9 mouse cellular contexts compared by ENCODE assay signal in genomic region chr16:94632424-94632963, GRCm38 (mm10).
DNase-seq lines count a peak whose midpoint lies in the region; ATAC-seq lines count a peak whose summit lies in the region.
"Had no signal": no experiment of that assay in that cellular context is flagged by ENCODE, and none has a peak within 500 bp of the region (broad histone marks: within the 10 kb centered on the region; RNA-seq: fewer than 3 reads in every experiment).

No protein-coding gene starts in this region.

- 0 out of 2 replicates have a peak overlapping the region, but pooled peaks have one; percentile 12 for H3K4me2 ChIP-seq in kidney, embryonic 15.5 days
- H3K4me2 ChIP-seq in forebrain, embryonic 12.5 days, result no peak overlapping the region
- no peak overlapping the region for H3K4me2 ChIP-seq in hindbrain, embryonic 15.5 days
- no peak overlapping the region for H3K4me2 ChIP-seq in midbrain, embryonic 16.5 days (ENCODE audit: low read length)
- H3K4me2 ChIP-seq: liver, embryonic 15.5 days had no signal

- no peak for DNase-seq in kidney, postnatal 14 days
- DNase-seq in right cerebral cortex, postnatal 25 days, result no peak
- DNase-seq in adrenal gland, adult 18-20 months (ENCODE audit: low spot score in 2 of 2), result no peak

- ATAC-seq in kidney, embryonic 15.5 days (replicated peaks; ENCODE audit: low FRiP score), result 0 out of 2 replicates have a peak, but pooled peaks have one; percentile 13
- ATAC-seq in forebrain, embryonic 12.5 days (ENCODE audit: low FRiP score), result peak; percentile 12; the same call in 1 of the 2 replicates
- ATAC-seq in hindbrain, embryonic 15.5 days (ENCODE audit: low FRiP score, low read depth), result peak; percentile 43; the same call in 1 of the 2 replicates
- ATAC-seq in midbrain, embryonic 16.5 days, result 0 out of 2 replicates have a peak, but pooled peaks have one; percentile 3

- no peaks in the 10 kb centered on the region for H3K9me3 ChIP-seq in kidney, embryonic 15.5 days (replicated peaks)
- no peaks in the 10 kb centered on the region for H3K9me3 ChIP-seq in forebrain, embryonic 12.5 days
- no peaks in the 10 kb centered on the region for H3K9me3 ChIP-seq in hindbrain, embryonic 15.5 days
- H3K9me3 ChIP-seq in midbrain, embryonic 16.5 days (replicated peaks; ENCODE audit: control insufficient read depth, low read length, poor library complexity, severe bottlenecking), result no peaks in the 10 kb centered on the region
- H3K9me3 ChIP-seq: liver, embryonic 15.5 days; megakaryocyte, embryonic 14.5 days had no signal

- H3K9ac ChIP-seq in kidney, embryonic 15.5 days, result no peak overlapping the region
- no peak overlapping the region for H3K9ac ChIP-seq in forebrain, embryonic 12.5 days
- H3K9ac ChIP-seq in hindbrain, embryonic 15.5 days, result no peak overlapping the region
- no peak overlapping the region for H3K9ac ChIP-seq in midbrain, embryonic 16.5 days (ENCODE audit: low read depth, low read length)
- H3K9ac ChIP-seq: liver, embryonic 15.5 days had no signal

- no peaks in the 10 kb centered on the region for H3K36me3 ChIP-seq in kidney, embryonic 15.5 days
- no peaks in the 10 kb centered on the region for H3K36me3 ChIP-seq in forebrain, embryonic 12.5 days (replicated peaks)
- no peaks in the 10 kb centered on the region for H3K36me3 ChIP-seq in hindbrain, embryonic 15.5 days
- no peaks in the 10 kb centered on the region for H3K36me3 ChIP-seq in midbrain, embryonic 16.5 days (ENCODE audit: control insufficient read depth, insufficient read depth, low read length)
- H3K36me3 ChIP-seq: liver, embryonic 15.5 days had no signal

- peak overlapping the region; percentile 66 for H3K27ac ChIP-seq in kidney, embryonic 15.5 days
- 0 out of 2 replicates have a peak overlapping the region, but pooled peaks have one; percentile 26 for H3K27ac ChIP-seq in forebrain, embryonic 12.5 days
- H3K27ac ChIP-seq in hindbrain, embryonic 15.5 days (replicated peaks), result peak overlapping the region; percentile 73
- H3K27ac ChIP-seq in midbrain, embryonic 16.5 days (ENCODE audit: low read length), result peak overlapping the region; percentile 26; the same call in 1 of the 2 replicates
- H3K27ac ChIP-seq: liver, embryonic 15.5 days had no signal

- WGBS in kidney, embryonic 15.5 days, result 65% methylated on average over 6 of the region's 6 CpGs
- WGBS in forebrain, embryonic 12.5 days, result 79% methylated on average over 6 of the region's 6 CpGs
- WGBS in hindbrain, embryonic 15.5 days, result 65% methylated on average over 6 of the region's 6 CpGs
- WGBS in midbrain, embryonic 16.5 days, result 72% methylated on average over 6 of the region's 6 CpGs

- H3K4me1 ChIP-seq in kidney, embryonic 15.5 days, result peaks cover 46% of the 10 kb centered on the region
- peaks cover 32% of the 10 kb centered on the region for H3K4me1 ChIP-seq in forebrain, embryonic 12.5 days
- H3K4me1 ChIP-seq in hindbrain, embryonic 15.5 days (replicated peaks), result peaks cover 33% of the 10 kb centered on the region
- H3K4me1 ChIP-seq in midbrain, embryonic 16.5 days (ENCODE audit: control insufficient read depth, insufficient read depth, low read length), result peaks cover 16% of the 10 kb centered on the region

- no peaks in the 10 kb centered on the region for H3K27me3 ChIP-seq in kidney, embryonic 15.5 days
- no peaks in the 10 kb centered on the region for H3K27me3 ChIP-seq in forebrain, embryonic 12.5 days
- no peaks in the 10 kb centered on the region for H3K27me3 ChIP-seq in hindbrain, embryonic 15.5 days
- H3K27me3 ChIP-seq in midbrain, embryonic 16.5 days (ENCODE audit: control insufficient read depth, insufficient read depth, low read depth, low read length), result no peaks in the 10 kb centered on the region
- H3K27me3 ChIP-seq: liver, embryonic 15.5 days; megakaryocyte, embryonic 14.5 days had no signal

- no peak overlapping the region for H3K4me3 ChIP-seq in kidney, embryonic 15.5 days (replicated peaks)
- no peak overlapping the region for H3K4me3 ChIP-seq in forebrain, embryonic 12.5 days (replicated peaks)
- H3K4me3 ChIP-seq in hindbrain, embryonic 15.5 days, result no peak overlapping the region
- H3K4me3 ChIP-seq in midbrain, embryonic 16.5 days (ENCODE audit: low read depth, low read length), result no peak overlapping the region
- H3K4me3 ChIP-seq: liver, embryonic 15.5 days; megakaryocyte, embryonic 14.5 days had no signal
